Mouse (Mus musculus) mesoderm, embryonic 11.5 days (tissue): Measurements from ENCODE around the gene Gsta4.
A peak's percentile ranks its signal among the peaks of the same experiment; 100 is the strongest.
"Not testable (repeated sequence)": the region's sequence is repeated elsewhere in the genome, so short reads cannot be mapped to it uniquely, and the experiment has no call there.

Experiments used
- DNase-seq: peaks from one replicate; pipeline ENCODE4 v3.0.0-alpha.2; 2012; ENCODE audit warnings: low read depth, low spot score

Gene Gsta4

DNA sequence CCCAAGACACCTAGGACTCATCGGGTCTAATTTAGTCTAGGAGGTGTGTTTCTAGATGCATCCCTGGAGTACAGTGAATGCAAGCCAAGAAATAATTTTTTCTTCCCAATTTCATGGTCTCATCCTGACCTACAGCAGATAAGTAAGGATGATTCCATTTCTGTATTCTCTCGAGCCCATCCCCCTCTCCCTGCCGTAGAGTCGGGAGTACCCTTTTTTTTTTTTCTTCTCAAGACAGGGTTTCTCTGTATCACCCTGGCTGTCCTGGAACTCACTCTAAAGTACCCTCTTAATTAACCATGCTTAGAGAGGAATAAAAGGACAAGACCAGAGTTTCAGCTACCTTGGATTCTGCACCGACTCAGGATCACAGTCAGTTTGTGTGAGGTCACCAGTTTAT lies 4.4 kb upstream of the Gsta4 start:
- no peak for DNase-seq

DNA sequence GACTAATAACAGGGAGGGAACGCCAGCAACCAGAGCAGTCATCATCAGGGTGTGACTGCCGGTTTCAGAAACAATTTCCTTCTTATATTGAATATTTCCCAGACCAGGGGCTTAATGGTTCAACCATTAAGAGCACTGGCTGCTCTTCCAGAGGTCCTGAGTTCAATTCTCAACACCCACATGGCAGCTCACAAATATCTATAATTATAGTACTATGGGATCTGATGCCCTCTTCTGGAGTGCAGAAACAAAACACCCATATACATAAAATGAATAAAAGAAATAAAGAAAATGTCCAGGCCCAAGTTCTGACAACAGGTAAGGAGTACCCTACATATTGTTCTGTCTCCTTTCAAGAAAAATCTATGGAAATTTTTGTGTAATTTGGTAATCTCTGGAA lies 3.5 kb upstream of the Gsta4 start:
- DNase-seq = no peak

DNA sequence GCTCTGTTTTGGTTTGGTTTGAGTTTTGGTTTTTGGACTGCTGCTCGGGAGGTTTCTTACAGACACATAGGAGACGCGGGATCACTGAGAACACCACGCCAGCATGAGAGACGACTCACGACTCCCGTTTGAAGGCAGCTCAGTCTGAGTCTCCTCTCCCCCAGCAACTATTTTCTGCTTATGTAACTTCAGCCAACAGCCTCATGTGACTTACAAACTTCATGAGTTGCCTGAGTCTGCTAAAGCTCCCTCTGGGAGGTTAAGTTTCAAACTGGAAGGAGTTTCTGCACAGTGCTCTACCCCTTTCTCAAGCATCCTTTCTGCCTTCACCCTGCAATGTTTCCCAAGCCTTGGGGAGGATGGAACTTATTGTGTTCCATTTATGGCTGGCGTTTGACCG lies 3.1 kb downstream of the Gsta4 start:
- DNase-seq = no peak

DNA sequence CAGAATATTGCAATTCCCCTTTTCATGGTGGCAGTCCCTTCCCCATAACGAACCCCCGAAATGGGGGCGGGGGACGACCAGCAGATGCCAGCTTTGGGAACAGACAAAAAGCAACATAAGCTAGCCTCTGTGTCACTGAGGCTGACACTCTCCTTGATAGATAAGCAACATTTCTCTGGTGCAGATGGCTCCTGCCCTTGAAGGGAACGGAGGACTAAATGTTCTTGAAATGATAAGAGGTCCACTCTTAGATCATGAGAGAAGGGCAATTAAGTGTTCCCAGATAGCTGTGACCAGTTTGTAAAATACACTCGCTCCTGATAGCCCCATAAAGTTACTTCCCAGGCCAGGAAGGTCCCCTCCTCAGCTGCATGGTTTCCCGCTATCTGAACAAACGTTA lies 6.3 kb downstream of the Gsta4 start:
- DNase-seq = no peak

DNA sequence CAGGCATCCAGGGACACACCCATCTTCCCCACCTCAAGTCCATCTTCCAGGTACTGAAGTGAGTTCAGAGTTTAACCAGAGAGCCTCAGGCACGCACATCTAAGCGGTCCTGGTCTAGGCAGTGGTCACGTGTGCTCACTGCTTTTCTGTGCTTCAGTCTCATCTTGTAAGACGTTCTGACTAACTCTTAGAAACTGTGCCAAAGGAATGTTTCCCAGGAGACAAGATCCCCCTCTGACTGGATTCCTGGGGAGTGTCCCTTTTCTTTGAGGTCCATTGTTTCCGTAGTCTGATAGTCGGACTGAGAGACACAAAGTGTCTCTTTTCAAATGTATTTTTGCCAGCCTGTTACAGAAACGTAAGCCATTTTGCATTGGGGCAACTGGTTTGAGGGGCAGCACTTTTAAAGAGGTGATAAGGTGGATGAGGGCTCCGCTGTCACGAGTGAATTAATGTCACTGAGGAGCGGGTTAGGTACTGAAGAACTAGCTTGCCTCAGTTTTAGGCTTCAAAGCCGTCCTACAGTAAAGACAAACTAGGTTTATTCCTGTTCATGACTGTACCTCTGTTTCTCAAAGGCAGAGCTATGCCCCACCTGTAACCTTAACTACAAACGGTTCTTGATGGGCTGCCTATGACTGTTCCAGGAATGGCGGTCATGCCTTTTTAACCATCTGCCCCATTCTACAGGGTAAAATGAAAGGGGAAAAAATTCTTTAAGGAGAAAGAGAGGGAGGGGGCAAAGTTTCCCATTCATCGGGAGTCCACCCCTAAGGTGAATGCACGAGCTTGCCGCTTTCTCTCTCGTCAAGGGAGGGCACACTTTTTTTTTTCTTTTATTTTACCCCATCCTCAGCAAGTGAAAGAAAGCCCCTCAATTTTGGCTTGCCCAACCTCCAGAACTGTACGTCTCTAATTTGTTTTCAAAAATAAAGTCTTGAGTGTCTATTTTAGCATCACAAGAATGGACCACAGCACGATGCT lies 8.4 kb downstream of the Gsta4 start:
- peak; percentile 26 for DNase-seq

DNA sequence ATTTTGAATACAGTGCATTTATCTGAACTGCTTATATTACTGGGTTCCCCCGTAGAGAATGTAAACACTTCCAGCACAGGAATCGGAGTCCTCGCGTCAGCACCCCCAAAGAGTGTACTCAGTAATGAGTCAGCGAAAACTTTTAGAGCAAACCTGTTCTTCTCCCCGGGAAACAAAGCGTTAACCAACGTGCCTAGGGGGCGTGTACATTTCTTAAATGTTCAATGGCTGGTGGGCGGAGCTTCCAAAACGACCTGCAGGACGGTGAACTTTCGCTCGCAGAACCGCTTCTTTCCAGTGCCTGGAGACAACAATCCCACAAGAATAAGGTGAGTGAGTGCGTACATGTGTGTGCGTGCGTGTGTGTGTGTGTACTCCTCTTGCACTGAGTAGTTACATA lies 9.2 kb downstream of the Gsta4 start:
- DNase-seq = peak; percentile 89

DNA sequence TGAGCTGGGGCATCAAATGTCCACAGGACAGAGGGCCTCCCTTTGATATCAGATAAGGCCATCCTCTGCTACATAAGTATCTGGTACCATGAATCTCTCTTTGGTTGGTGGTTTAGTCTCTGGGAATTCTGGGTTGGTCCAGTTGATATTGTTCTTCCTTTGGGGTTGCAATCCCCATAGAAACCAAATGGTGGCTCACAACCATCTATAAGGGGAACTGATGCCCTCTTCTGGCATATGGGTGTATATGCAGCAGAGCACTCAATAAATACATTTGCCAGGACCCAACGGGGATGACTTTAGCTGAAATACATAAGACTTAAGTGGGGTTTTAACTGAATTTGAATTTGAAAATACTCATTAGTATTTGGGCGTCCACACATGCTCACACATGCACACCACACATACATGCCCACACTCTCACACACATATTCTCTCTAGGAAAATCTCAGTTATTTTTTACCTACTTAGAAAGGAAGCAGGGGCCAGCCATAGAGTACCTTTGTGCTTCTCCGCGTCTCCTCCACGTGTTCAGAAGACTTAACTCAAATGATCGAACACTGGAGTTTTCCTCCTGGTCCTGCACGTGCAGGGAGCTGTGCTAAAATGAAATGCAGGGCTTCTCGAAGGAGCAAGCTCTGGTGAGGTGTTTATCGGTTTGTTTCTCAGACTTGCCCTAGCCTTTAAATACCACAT lies 11.5 kb downstream of the Gsta4 start:
- peak; percentile 75 for DNase-seq

DNA sequence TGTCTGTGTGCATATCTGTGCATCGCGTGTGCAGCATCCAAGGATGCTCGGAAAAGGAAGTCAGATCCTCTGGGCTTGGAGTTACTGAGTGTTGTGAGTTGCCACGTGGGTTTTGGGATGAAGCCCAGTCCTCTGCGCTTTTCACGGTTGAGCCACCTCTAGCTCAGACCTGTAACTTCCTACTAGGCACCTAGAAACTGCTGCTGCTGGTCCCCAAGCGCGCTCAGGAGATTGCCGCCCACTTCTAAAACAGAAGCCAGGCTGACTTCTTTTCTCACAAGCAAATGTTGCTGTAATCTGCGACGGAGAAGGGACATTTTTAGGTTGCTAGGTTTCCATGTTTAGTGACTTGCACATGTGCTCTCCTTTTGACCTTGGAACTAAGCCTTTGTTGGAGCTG lies 12.5 kb downstream of the Gsta4 start:
- no peak for DNase-seq

DNA sequence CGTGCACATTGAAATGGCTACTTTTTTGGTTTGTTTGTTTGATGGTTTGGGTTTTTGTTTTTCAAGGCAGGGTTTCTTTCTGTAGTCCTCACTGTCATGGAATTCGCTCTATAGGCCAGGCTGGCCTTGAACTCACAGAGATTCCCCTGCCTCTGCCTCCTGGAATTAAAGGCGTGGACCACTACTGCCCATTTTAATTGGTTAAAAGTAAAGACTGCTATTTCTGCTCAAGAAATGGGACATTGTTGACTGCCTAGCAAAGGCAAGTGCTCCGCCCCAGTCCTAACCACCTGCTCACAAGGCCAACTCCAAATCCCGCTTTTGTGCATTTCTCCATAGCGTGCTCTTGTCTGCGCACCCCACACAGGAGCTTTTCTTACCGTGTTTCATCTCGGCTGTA lies 15.2 kb downstream of the Gsta4 start:
- DNase-seq = no peak

DNA sequence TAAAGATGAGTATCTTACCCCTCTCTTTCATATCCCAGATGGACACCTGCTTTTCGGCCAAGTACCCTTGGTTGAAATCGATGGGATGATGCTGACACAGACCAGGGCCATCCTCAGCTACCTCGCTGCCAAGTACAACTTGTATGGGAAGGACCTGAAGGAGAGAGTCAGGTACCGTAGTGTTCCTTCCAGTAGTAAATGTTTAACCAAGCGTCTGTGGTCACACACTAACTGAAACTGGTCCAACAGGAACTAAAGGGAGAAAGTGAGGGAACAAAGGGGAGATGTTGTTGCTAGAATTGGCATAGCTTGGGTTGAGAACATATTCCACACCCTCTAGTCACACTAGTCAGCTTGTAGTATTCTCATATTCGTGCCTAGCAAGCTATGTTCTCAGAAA lies 21.6 kb downstream of the Gsta4 start:
- DNase-seq = no peak

DNA sequence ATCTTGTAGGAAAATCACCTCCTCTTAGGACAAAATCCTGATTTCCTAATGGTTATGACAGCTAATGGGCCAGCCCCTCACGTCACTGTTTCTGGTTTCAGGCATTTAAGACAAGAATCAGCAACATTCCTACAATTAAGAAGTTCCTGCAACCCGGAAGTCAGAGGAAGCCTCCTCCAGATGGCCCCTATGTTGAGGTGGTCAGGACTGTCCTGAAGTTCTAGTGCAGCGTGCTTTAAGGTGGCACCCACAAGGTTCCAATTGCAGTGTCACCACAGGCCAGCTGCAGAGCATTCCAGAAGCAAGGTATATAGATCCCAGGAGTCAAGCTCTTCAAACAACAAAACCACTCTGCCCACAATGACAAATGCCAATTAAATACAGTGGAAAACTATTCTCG lies 26.4 kb downstream of the Gsta4 start:
- DNase-seq = no peak

DNA sequence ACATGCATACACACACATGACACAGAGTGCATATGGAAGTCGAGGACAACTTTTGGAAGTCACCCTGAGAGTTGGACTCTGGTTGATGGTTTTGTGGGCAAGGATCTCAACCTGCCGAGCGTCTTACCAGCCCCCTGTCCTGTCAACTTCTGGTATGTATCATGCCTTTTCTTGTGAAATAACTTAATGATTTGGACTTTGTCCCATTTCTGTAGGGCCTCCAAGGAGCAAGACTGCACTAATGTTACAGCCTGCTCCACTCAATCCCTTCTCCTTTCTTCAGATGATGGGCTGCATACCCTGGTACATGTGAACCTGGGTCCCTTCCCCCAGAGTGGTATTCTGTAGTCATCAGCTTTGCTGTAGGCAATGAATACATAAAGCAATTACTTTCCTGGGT lies 27.5 kb downstream of the Gsta4 start:
- DNase-seq = no peak

DNA sequence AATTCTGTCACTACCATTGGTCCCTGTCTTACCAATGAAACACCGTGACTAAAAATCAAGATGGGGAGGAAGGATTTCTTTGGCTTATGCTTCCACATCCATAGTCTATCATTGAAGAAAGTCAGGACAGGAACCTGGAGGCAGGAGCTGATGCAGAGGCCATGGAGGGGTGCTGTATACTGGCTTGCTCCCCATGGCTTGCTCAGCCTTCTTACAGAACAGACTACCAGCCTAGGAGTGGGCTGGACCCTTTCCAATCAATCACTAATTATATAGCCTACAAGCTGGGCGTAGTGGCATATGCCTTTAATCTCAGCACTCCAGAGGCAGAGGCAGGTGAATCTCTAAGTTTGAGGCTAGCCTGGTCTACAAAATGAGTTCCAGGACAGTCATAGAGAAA lies 28.2 kb downstream of the Gsta4 start:
- no peak for DNase-seq

DNA sequence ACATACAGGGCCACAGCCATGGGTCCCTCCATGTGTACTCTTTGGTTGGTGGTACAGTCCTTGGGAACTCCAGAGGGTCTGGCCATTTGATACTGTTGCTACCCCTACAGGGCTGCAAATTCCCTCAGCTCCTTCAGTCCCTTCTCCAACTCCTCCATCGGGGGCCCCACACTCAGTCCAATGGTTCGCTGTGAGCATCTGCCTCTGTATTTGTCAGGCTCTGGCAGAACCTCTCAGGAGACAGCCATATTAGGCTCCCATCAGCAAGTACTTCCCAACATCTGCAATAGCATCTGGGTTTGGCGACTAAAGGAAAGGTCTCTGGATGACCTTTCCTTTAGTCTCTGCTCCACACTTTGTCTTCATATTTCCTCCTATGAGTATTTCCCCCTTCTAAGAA lies 28.9 kb downstream of the Gsta4 start:
- DNase-seq = no peak

DNA sequence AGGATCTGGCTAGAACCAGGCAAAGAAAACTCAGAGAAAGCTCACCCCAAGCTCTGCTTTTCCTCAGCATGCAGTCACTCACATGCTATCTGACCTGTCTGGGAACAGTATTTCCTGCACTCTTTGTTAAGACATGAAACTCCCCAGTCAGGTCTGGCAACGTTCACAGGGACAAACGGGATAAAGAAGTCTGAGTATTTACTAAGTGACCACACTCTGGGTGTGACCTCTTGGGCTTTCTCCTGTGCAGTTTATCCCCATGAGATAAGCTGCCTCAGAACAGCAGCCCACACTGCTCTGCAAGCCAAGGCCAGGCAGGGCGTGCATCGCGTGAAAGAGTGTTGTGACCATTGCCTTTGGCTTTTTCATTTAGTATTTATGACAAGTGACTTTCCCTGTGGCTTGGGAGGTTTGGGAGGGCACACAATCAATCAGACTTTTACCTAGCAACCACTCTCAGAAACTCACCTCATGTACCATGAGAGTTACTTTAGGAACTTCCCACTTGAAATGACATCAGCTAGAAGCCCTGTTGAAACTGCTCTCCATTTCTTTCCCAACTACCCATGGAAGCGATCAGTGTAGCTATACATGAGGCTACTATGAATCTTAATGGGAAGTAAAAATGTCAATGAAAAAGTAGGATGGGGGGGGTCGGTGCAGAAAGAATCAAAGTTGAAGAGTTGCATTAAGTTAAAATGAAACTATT lies 29.9 kb downstream of the Gsta4 start:
- DNase-seq = no peak

DNA sequence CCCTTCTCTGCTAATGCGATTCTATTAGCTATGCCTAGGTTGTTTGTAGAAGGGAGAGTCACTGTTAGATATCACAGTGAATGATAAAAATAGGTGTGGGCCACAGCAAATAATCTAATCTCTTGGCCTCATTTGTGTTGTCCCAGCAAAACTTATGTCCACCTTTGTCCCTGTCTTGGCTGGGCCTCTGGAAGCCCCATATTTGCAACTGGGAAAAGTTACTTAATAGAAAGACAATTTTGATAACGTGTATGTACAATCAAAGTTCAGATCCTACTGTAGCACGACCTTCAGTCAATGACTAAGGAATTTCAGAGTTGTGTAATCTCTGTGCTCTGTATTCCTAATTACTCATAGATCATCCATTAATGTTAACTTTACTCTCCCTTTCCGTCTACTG lies 34.5 kb downstream of the Gsta4 start:
- DNase-seq = no peak

DNA sequence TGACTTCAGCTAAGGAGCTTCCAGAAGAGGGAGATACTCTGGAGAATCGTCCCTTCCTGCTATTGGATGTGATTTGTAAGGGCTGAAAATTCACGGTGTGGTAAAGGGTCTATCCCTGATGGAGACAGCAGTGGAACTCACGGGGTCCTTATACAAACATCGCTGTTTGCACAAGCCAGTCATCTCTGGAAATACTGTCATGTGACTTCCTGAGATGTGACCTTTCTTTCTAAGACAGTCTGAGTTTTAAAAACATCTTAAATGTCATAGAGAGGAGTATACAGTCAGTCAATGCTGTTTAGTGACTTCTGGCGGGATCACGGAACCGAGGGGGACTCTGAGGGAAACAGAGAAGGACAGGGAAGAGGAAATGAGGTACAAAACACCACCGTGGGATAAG lies 40.0 kb downstream of the Gsta4 start:
- DNase-seq = no peak

DNA sequence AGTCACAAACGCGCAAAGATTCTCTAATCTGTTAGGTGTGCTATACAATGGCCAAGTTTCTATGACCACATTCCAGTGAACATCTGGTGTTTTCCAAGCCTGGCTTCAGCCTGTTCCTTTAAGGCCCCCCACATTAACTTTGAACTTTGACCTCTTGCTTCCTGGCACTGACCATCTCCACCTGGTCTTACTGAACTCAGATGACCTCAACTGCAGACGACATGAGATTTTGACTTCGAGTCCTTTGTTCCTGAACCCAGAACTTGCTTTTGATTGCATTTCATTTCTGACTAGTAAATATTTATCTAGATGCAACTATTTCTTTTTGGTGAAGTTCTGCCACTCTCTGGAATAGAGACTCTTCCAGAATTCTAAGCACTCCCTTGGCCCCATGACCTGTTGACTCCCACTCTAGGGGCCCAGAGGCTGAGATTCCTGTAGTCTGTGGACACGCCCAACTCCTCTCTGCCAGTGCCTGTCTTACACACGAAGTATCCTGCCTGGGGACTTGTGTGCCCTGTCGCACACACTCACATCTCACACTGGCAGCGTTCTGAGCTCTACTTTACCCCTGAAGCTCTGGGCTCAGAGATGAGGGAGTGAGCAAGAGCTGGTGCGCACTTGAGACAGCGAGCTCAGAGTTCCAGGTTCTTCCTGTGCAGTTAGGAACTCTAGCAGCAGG lies 40.8 kb downstream of the Gsta4 start:
- no peak for DNase-seq

DNA sequence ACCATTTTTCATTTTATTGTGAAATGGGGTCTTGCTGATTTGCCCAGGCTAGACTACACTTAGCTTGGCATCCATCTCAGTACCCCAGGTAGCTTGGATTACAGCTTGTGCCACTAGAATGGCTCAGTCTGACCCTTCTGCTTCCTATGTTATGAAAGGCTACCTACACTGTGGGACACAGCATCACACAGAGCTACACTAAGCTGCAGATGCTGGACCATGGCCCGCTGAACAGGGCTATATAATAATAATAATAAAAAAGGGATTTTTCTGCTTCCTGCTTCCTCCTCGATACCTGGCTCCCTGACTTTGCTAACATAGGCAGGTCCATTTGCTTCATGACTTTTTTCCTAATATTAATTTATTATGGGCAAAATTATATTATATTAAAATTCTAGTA lies 41.8 kb downstream of the Gsta4 start:
- DNase-seq = no peak

DNA sequence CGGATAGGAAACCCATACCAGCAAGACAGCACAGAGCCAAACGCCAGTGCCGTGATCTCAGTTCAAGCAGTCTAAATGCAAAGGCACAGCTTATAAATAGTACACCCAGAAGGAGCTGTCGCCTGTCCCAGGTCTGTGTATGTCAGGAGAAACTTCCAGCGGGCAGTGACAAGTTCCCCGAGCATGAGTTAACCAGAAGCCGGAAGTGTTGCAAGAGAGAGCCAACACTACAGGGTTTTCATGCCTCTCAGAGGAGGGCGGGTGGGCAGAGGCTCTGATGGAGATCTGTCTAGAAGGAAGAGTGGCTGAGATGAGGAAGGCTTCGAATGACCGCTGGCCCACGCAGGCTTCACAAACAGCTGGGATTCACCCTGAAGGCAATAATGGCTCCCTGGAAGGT lies 42.7 kb downstream of the Gsta4 start:
- no peak for DNase-seq

DNA sequence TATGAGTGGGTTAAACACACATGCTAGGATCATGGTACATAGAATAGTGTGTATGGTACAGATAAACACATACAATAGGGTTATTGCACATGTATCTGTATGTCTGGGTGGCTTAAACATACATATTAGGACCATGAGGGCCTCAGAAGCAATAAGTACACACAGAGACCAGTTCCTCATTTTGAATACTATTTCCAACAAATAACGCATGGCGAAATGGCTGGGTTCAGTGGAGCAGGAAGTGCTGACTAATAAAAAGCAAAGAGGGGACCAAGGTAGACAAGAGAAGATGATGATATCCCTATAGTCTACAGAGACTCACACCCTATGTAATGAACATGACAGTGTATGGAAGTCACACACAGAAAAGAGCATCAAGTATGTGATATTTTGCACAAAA lies 45.5 kb downstream of the Gsta4 start:
- no peak for DNase-seq

DNA sequence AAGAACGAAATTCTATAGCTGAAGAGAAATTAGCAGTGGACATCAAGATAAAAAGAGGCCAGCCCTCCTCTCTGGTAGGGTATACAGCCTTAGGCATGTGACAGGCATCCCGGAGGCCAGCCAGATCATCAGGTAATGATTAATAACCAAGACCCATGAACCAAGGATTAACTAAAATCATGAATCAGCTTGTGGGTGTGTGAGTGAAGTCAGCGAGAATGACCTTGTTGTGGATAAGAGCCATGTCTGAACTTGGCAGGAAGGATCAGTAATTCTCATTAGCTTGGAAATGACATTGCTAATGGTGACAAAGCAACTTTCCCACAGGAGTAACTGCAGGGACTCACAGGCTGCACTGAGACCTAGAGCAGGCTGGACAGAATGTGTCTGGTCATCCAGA lies 47.1 kb downstream of the Gsta4 start:
- not testable (repeated sequence) for DNase-seq
